Mouse (Mus musculus) liver, embryonic 14.5 days (tissue): ENCODE data around the gene Rbfox1. TPM values are rescaled to one million over a fixed set of nuclear protein-coding genes. Genes with fewer than 3 reads are reported as not detected.

Experiments
- ATAC-seq: fragments of 200-750 bp; cut with Nextera tagmentation; 2 replicates; pipeline ENCODE4 v1.8.0; 2017; ENCODE audit warnings: moderate number of reproducible peaks, mild to moderate bottlenecking, moderate library complexity; ENCODE audit not compliant: insufficient read depth
- DNase-seq, 3 experiments: peaks; one replicate each; pipeline ENCODE4 v3.0.0-alpha.2; 2012 to 2013; ENCODE audit warnings: low read depth in 3 of 3, low spot score in 3 of 3
- H3K27ac ChIP-seq: fragments of 300-500 bp; sonication (generic); 2 replicates; pipeline ENCODE4 v1.5.1; 2014; ENCODE audit warnings: moderate library complexity, mild to moderate bottlenecking, control low read depth, inconsistent platforms
- H3K27me3 ChIP-seq: fragments of 300-500 bp; sonication (generic); 2 replicates; pipeline ENCODE4 v1.6.1; 2014; ENCODE audit warnings: mild to moderate bottlenecking, low read length, moderate library complexity; ENCODE audit not compliant: control insufficient read depth, insufficient read depth
- H3K36me3 ChIP-seq: fragments of 300-500 bp; sonication (generic); replicated peaks from 2 replicates; pipeline ENCODE4 v1.6.1; 2014; ENCODE audit warnings: low read depth; ENCODE audit not compliant: control insufficient read depth, insufficient read depth
- H3K4me1 ChIP-seq, 2 experiments: fragments of 200-500 bp in 1 of 2; fragments of 300-500 bp in 1 of 2; sonication (generic) in 1 of 2; replicated peaks; 2 replicates each; pipeline ENCODE4 v1.6.1; 2012 to 2014; ENCODE audit warnings: antibody characterized with exemption in 1 of 2, inconsistent platforms in 1 of 2, low read length in 1 of 2; ENCODE audit not compliant: control insufficient read depth in 2 of 2, insufficient read depth in 2 of 2
- H3K4me2 ChIP-seq: fragments of 300-500 bp; sonication (generic); 2 replicates; pipeline ENCODE4 v1.6.1; 2014; ENCODE audit warnings: low read depth, mild to moderate bottlenecking, control low read depth, moderate library complexity
- H3K4me3 ChIP-seq, 2 experiments: fragments of 200-500 bp in 1 of 2; fragments of 300-500 bp in 1 of 2; sonication (generic) in 1 of 2; 2 replicates each; pipeline ENCODE4 v1.5.1; 2012 to 2014; ENCODE audit warnings: low read depth in 2 of 2, low read length in 2 of 2, mild to moderate bottlenecking in 2 of 2, control low read depth in 1 of 2, inconsistent platforms in 1 of 2, moderate library complexity in 1 of 2; ENCODE audit not compliant: insufficient read depth in 1 of 2
- H3K9ac ChIP-seq: fragments of 300-500 bp; sonication (generic); replicated peaks from 2 replicates; pipeline ENCODE4 v1.6.1; 2014; ENCODE audit warnings: mild to moderate bottlenecking, control low read depth, moderate library complexity
- H3K9me3 ChIP-seq: fragments of 300-500 bp; sonication (generic); 2 replicates; pipeline ENCODE4 v1.6.1; 2016; ENCODE audit warnings: low read length, mixed read lengths; ENCODE audit not compliant: control insufficient read depth
- CTCF ChIP-seq: IDR thresholded peaks from 2 replicates; pipeline ENCODE4 v1.5.1; 2016; ENCODE audit warnings: antibody characterized with exemption, low read depth, control low read depth
- EP300 ChIP-seq: IDR thresholded peaks from 2 replicates; pipeline ENCODE4 v1.6.1; 2016; ENCODE audit warnings: antibody characterized with exemption, low read depth
- WGBS: fragments of 180-500 bp; shearing (Covaris S2); extraction: QIAGEN DNeasy Blood & Tissue Kit; methylation state at CpG from one replicate; pipeline ENCODE4 v1.1.7; 2014; ENCODE audit not compliant: insufficient replicate concordance; 5-methylcytosine and 5-hydroxymethylcytosine counted together
- polyA plus RNA-seq, 2 experiments: library from polyadenylated mRNA; depleted of rRNA in 1 of 2; stranded (reverse) in 1 of 2; unstranded in 1 of 2; fragments of >200 nt; fragmentation: Nextera tagmentation in 1 of 2; extraction: Ambion mirVana in 1 of 2; gene quantifications; 2 replicates each; pipeline versions ENCODE4 v1.2.1 to v1.2.3; 2012 to 2014

The Rbfox1 gene
- polyA plus RNA-seq, 2 experiments = 0.02 TPM; not detected in 1

- ATAC-seq (no peak), DNase-seq (no peak)
- no peaks in the 10 kb centered on the region for H3K36me3 ChIP-seq
- 0 out of 2 replicates have a peak, but pooled peaks have one; percentile 17 for TF ChIP-seq CTCF
- TF ChIP-seq EP300 = no peak
- no peak overlapping the region for H3K4me3 ChIP-seq
- H3K9me3 ChIP-seq = no peaks in the 10 kb centered on the region
- H3K4me1 ChIP-seq = no peaks in the 10 kb centered on the region
- no peak overlapping the region for H3K27ac ChIP-seq
- H3K4me2 ChIP-seq = no peak overlapping the region
- 29% methylated on average over 2 of the region's 2 CpGs for WGBS
- H3K9ac ChIP-seq = no peak overlapping the region
- H3K27me3 ChIP-seq = no peaks in the 10 kb centered on the region
Measured at GRCm38 (mm10) chr16:5898330-5898729, 13.2 kb downstream of the Rbfox1 start.

GRCm38 (mm10) chr16:5910742-5911141, 25.6 kb downstream of the Rbfox1 start:
- H3K36me3 ChIP-seq = no peaks in the 10 kb centered on the region
- H3K27me3 ChIP-seq = no peaks in the 10 kb centered on the region
- H3K4me3 ChIP-seq = no peak overlapping the region
- no peaks in the 10 kb centered on the region for H3K4me1 ChIP-seq
- H3K9me3 ChIP-seq = no peaks in the 10 kb centered on the region
- DNase-seq (no peak), ATAC-seq (no peak)
- H3K9ac ChIP-seq = no peak overlapping the region
- H3K4me2 ChIP-seq = no peak overlapping the region
- 48% methylated on average over 5 of the region's 5 CpGs for WGBS
- no peak overlapping the region for H3K27ac ChIP-seq
- TF ChIP-seq CTCF (no peak), EP300 (no peak)

GRCm38 (mm10) chr16:5911880-5912327, 26.7 kb downstream of the Rbfox1 start:
- Histone ChIP-seq H3K9ac (no peak overlapping the region), H3K36me3 (no peaks in the 10 kb centered on the region), H3K27ac (no peak overlapping the region), H3K4me3 (no peak overlapping the region), H3K4me2 (no peak overlapping the region), H3K4me1 (no peaks in the 10 kb centered on the region), H3K27me3 (no peaks in the 10 kb centered on the region), H3K9me3 (no peaks in the 10 kb centered on the region)
- WGBS = 37% methylated on average over 2 of the region's 2 CpGs
- TF ChIP-seq EP300 (no peak), CTCF (no peak)
- ATAC-seq (no peak), DNase-seq (no peak)

- Histone ChIP-seq H3K27ac (no peak overlapping the region), H3K4me1 (no peaks in the 10 kb centered on the region), H3K4me3 (no peak overlapping the region), H3K4me2 (no peak overlapping the region), H3K36me3 (no peaks in the 10 kb centered on the region), H3K9ac (no peak overlapping the region), H3K9me3 (no peaks in the 10 kb centered on the region), H3K27me3 (no peaks in the 10 kb centered on the region)
- TF ChIP-seq CTCF (no peak), EP300 (no peak)
- DNase-seq = no peak
- ATAC-seq = no peak
Measured at GRCm38 (mm10) chr16:5917937-5918336, 32.8 kb downstream of the Rbfox1 start.

- DNase-seq (no peak), ATAC-seq (no peak)
- H3K9me3 ChIP-seq = no peaks in the 10 kb centered on the region
- no peak for TF ChIP-seq EP300
- no peak for TF ChIP-seq CTCF
- no peaks in the 10 kb centered on the region for H3K36me3 ChIP-seq
- H3K27me3 ChIP-seq = no peaks in the 10 kb centered on the region
- H3K4me3 ChIP-seq = no peak overlapping the region
- no peak overlapping the region for H3K9ac ChIP-seq
- 0 out of 4 replicates have a peak, but pooled peaks cover 0 to 2% of the 10 kb centered on the region in 2 experiments for H3K4me1 ChIP-seq
- H3K4me2 ChIP-seq = no peak overlapping the region
- 29% methylated on average over 1 of the region's 1 CpGs for WGBS
- H3K27ac ChIP-seq = no peak overlapping the region
Measured at GRCm38 (mm10) chr16:5926986-5927385, 41.8 kb downstream of the Rbfox1 start.
